Mouse (Mus musculus) cerebellum, adult 11-12 months (tissue): ENCODE measurements at regions not wholly inside any gene's neighbourhood (a gene's known extent, or its start where the extent isn't known, plus 50 kb on each side); places are given as distances from the start of the nearest gene placed in this dataset.

Source experiments
- DNase-seq: peaks from one replicate; pipeline ENCODE4 v3.0.0; 2022

DNA sequence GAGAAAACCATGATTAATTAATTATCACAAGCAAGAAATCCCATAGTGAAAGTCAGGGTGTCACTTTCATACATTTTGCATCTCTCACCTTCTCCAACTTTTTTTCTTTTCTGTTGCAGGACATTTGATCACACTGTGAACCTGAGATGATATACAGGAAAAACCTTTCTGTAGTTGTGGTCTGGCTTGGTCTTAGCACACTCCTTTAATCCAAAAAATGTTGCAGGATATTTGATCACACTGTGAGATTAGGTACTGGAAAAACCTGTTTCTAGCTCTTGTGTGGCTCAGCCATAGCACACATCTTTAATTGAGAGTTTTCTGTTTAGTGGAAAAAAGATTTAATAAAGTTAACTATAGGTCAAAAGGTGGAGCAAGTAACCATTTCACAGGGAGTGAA lies 645.6 kb upstream of the Zfp804a start:
- no peak for DNase-seq

DNA sequence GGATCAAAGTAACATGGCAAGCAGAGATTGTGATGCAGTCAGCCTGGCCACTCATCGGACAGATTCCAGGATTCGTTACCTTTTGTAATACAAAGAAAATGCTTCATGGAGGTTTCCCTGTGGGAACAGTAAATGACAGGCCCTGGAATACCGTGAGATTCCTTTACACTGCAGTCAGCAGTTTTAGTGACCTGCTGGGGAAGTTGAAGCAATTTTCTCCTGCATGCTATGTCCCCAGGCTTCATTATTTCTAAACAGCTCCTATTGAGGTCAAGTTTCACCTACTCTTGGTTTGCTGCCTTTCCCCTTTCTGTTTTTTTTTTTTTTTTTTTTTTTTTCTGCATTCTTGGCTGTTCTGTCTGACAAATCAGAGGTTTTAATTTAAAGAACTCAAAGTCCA lies 641.3 kb upstream of the Zfp804a start:
- DNase-seq, result no peak

GRCm38 (mm10) chr2:81431411-81431810 lies 621.6 kb upstream of the Zfp804a start:
- DNase-seq, result no peak

- DNase-seq, result no peak
These were observed 613.9 kb upstream of the Zfp804a start for GRCm38 (mm10) chr2:81439082-81439481.

DNA sequence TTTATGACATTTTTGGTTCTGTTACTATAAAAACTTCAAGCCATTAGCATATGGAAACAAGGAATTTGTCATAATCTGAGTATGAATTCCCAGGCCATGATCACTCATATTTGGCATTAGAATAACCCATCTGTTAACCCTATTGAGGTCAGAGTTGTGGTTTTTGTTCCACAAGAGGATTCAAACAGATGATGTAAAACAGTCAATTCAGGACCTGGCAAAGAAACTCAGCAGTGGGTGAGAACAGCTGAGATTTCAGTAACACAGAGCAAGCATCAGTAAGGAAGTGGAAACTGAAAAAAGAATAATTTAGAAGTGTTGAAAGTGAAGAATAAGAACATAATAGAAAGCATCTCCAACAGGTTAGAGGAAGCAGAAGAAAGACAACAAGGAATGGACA lies 612.1 kb upstream of the Zfp804a start:
- DNase-seq, result no peak

GRCm38 (mm10) chr2:81450514-81450913 lies 602.5 kb upstream of the Zfp804a start:
- DNase-seq, result no peak

GRCm38 (mm10) chr2:81488821-81489220 lies 564.2 kb upstream of the Zfp804a start:
- no peak for DNase-seq

- DNase-seq, result no peak
These were observed 546.0 kb upstream of the Zfp804a start for GRCm38 (mm10) chr2:81506985-81507384.

DNA sequence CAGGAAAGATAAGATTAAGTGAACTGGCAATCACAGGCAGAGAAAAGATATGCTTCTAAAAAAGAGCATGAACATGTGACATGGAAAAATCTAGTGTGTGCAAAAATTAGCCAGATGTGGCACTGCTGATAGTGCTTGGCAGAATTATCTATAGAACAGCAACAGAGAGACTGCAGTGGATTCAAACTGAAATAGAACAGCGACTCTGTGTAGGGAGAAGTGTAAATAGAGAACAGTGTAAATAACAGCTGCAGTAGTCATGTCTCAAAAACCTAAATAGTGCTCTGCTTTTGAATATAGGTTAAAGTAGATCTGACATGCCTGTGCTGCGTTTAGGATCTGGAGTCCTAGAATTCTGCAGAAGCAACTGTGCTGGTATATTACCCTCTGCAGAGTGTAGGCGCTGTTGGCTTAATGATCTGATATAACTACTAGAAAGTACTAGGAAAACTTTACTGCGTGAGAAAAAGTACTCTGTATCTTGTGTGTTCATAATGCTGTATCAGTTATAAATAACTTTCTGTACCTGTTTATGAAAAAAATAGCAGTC lies 539.9 kb upstream of the Zfp804a start:
- DNase-seq, result no peak

GRCm38 (mm10) chr2:81538111-81538510 lies 514.9 kb upstream of the Zfp804a start:
- no peak for DNase-seq

DNA sequence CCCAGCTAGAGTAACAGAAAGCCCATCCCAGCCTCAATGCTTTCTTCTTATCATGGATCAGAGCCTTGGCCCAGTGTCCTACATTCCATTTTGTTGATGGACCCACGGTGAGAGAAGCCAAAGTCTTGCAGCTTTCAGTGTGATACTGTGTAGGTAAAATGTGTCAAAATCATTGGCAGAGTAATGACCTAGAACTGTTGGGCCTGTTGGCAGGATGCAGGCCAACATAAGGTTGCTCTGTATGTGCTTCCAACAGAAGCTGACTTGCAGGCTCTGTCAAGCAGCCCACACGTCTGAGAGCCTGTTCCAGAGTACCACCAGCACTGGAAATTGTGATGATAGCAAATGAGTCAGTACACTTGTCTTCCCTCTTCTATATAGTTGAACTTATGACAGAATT lies 503.9 kb upstream of the Zfp804a start:
- peak; percentile 14 for DNase-seq

GRCm38 (mm10) chr2:81582111-81582510 lies 470.9 kb upstream of the Zfp804a start:
- no peak for DNase-seq
